Mouse (Mus musculus) left cerebral cortex, adult 18-20 months (tissue): Measurements from ENCODE around the gene Crk. TPM values are rescaled to one million over a fixed set of nuclear protein-coding genes. Genes with fewer than 3 reads are reported as not detected.
"Not testable (repeated sequence)": the region's sequence is repeated elsewhere in the genome, so short reads cannot be mapped to it uniquely, and the experiment has no call there.

Experiments used
- DNase-seq, 2 experiments: peaks; one replicate each; pipeline ENCODE4 v3.0.0; 2021 to 2022; ENCODE audit warnings: low spot score in 2 of 2, mixed read lengths in 1 of 2
- total RNA-seq, 2 experiments: library from RNA; stranded (reverse); gene quantifications; 2 replicates each; pipeline ENCODE4 v1.2.3; 2021

The Crk gene
- total RNA-seq, 2 experiments from 2014 or later = 126 to 132 TPM

DNA sequence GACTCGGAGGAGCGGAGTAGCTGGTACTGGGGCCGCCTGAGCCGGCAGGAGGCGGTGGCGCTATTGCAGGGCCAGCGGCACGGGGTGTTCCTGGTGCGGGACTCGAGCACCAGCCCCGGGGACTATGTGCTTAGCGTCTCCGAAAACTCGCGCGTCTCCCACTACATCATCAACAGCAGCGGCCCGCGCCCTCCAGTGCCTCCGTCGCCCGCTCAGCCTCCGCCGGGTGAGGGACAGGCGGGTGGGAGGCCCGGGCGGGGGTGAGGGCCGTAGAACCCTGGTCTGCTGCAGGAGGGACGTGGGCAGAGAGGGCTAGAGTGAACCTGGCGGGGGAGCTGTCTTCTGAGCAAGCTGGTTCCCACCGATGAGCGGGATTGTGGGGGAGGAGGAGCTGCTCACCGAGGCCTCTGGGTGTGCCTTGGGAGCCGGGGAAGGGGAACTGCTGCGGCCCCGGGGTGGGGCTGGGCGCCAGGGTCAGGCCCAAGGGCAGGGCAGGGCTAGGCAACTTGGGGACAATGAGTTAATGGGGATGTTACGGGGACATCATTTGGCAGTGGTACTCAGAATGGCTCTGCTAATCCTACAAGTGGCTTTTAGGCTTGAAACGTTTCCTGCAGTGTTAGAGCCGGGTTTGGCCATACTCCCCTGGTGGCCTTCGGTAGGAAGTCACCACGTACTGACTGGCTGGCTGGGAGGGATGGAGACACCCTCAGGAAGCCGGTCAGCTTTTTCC, 546 bp downstream of the Crk start:
- DNase-seq = peak in 1 of 2 experiments; percentile 39

DNA sequence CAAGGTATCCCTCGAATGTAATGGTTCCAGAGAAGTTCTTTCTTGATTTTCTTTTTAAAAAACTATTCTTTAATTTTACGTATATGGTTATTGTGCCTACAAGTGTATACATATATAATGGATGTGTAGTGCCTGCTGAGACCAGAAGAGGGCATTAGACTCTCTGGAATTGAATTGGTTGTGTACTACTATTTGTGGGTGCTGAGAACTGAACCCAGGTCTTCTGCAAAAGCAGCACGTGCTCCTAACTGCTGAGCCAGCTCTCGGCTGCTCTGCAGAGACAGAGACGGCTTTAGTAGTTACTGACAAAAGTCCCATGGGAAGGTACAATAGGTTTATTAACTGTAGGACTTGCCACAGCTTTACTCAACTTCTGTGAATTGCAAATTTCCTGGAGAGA, 5.4 kb downstream of the Crk start:
- DNase-seq = no peak

- DNase-seq = no peak
Measured at GRCm38 (mm10) chr11:75684956-75685355, 5.9 kb downstream of the Crk start.

- DNase-seq = no peak
Measured at GRCm38 (mm10) chr11:75687343-75687993, 8.4 kb downstream of the Crk start.

GRCm38 (mm10) chr11:75688132-75688531, 9.1 kb downstream of the Crk start:
- no peak for DNase-seq

- DNase-seq = no peak
Measured at GRCm38 (mm10) chr11:75689977-75690376, 10.9 kb downstream of the Crk start.

DNA sequence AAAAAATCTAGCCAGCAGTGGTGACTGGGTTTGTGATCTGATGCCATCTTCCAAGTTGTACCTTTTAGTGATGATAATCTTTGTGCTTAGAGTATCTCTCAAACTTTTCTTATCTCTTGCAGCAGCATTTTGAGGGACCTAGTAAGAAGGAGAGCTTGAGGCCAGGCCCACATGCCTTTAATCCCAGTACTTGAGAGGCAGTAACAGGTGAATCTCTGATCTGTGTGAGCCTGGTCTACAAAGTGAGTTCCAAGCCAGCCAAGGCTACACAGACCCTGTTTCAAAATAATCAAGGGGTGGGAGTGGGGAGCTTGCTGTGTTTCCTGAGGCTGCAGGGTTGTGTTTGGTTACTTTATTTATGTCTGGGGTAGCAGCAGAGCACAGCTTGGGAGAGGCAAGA, 12.0 kb downstream of the Crk start:
- no peak for DNase-seq

GRCm38 (mm10) chr11:75693570-75693969, 14.5 kb downstream of the Crk start:
- no peak for DNase-seq

GRCm38 (mm10) chr11:75697464-75697863, 18.4 kb downstream of the Crk start:
- DNase-seq = not testable (repeated sequence)

- DNase-seq = no peak
Measured at GRCm38 (mm10) chr11:75700557-75700956, 21.5 kb downstream of the Crk start.

DNA sequence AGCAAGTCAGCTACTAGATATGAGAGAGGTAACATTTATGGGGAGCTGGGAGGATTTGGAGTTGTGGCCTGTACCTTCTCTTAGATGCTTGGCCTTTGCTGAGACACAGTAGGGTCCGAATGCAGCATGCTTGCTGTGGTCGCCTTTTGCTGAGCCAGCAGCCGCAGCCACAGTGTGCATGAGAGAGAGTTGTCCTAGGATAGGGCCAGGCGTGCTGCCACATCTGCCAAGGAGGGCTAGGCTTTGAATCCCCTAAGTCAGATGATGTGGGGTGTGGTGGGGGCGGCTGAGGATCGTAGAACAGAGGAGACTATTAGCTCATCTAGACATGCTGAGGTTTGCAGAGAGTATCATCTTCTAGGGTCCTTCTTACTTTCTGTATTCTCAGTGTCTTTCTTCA, 23.7 kb downstream of the Crk start:
- DNase-seq = no peak

DNA sequence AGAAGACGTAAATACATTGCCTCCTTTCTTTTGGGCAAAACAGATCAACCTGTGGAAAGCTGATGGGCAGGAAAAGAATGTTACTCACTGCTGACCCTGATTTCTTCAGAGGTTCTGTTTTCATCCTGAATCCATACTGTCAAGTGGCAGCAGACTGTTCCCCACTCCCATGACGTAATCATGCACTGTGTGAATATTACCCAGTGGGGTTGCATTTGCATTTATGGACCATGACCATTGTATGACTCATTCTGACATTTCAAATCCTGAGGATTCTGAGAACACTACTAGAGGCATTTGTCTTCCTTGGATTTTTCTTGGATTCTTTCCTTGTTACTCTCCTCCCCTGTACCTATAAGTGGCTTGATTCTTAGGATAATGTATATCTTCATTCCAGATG, 24.7 kb downstream of the Crk start:
- no peak for DNase-seq

DNA sequence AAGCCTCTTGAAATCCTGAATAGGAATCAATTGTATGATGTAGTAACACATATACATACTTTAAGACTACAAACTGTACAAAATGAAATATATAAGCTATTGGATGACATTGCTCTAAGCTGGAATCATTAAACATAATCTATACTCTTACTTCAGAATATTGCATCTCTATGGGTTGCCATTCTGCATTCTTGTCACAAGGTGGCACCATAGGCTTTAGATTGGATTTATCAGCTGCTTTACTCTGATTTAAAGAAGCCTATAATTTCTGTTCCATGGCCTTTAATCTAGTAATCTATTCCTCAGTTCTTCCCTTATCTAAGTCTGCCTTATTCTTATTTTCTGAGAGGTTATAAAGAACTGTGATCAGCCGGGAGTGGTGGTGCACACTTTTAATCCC, 34.9 kb downstream of the Crk start:
- no peak for DNase-seq

DNA sequence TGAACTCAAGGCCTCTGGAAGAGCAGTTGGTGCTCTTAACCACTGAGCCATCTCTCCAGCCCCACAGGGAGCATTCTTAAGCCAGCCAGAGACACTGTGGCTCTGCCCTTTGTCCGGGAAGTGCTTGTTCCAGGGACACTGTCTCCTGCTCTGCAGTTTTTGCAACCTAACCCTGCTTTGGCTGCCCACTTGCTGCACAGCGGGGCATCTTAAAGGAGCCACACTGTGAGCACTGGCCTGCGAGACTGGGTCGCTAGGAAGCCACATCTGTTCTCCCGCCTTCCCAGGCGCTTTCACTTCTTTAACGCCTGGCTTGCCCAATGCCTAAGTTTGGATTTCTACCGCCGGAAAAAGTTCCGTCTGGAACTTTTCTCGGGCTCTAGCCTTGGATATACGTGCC, 36.5 kb downstream of the Crk start:
- no peak for DNase-seq

- DNase-seq = no peak
Measured at GRCm38 (mm10) chr11:75716661-75717325, 37.7 kb downstream of the Crk start.

DNA sequence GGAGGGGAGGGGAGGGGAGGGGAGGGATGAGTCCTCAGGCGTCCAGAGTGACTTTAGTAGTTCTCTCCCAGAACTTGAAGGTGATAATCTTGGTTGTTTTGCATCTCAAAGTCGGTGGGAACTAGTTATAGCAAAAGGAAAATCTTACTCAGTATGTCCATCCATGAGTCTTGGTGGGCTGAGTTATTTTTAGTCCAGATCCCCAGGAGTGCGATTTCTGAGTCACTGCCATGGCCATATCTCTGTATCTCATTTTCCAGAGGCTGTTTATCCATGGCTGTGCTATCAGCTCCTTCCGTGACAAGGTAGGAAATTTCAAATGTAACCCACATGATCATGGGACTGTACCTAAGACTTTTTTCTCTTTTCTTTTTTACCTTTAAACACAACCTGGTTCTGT, 43.3 kb downstream of the Crk start:
- no peak for DNase-seq

DNA sequence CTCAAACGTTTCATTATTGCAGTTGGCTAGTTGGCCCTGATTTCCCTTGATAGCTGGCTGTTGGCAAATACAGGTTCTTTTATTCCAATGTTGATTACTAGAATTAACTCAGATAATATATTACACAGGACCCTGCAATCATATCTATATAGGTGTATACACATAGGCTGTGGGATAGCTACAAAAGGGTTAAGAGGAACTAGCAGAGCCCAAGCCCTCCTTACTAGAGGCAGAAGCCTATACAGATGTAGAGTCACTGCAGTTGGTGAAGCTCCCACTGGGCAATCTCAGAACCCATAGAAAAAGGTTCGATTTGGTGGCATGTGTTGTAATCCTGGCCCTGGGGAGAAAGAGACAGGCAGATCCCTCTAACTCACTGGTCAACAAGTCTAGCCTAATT, 48.1 kb downstream of the Crk start:
- DNase-seq = no peak

GRCm38 (mm10) chr11:75727659-75728058, 48.6 kb downstream of the Crk start:
- not testable (repeated sequence) for DNase-seq

DNA sequence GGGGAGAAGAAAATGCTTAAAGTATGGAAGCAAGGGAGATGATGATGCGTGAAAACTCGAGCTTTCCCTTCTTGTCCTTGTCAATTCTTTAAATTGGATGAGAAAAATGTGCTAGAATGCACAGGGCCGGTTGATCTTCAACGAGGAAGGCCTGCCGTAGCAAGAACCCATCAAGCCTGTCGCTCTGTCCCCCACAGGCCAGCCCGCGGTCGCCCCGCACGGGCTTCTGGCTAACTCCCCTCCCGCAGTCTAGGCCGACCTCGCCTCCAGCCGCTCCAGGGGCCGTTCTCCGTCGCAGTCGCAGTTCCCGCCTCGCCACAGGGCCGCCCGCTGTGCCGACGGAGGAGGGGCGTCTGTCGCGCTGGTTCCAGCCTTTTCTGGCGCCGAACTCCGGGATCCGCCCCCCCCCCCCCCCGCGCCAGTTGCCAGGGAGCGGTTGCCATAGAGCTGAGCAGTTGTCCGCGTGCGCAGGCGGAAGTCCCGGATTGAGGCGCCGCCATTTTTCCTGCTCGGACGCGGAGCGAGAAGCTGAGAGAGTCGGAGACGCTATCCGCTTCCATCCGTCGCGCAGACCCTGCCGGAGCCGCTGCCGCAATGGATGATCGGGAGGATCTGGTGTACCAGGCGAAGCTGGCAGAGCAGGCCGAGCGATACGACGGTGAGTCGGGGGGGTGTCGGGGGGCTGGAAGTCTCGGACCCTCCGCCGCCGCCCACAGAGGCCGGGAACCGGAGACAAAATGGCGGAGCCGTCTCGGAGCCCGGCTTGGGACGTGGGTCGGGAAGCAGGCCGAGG, 53.6 kb downstream of the Crk start, which contains the start of gene Ywhae:
Ywhae (plus strand) TSS at position 436 of the 793 bp plus-strand sequence.
- peak; percentile 91 to 93 for DNase-seq

- peak; percentile 59 to 72 for DNase-seq
Measured at GRCm38 (mm10) chr11:75733227-75733940, 54.3 kb downstream of the Crk start.
